12 mouse cellular contexts compared by ENCODE assay signal in genomic region chr19:38820186-38820804, GRCm38 (mm10). TPM values are rescaled to one million over a fixed set of nuclear protein-coding genes. Genes with fewer than 3 reads are reported as not detected.
DNase-seq lines count a peak whose midpoint lies in the region; ATAC-seq and TF ChIP-seq lines count a peak whose summit lies in the region.
"Had no signal": no experiment of that assay in that cellular context is flagged by ENCODE, and none has a peak within 500 bp of the region (broad histone marks: within the 10 kb centered on the region; RNA-seq: fewer than 3 reads in every experiment).

No protein-coding gene starts in this region.

- no peak for TF ChIP-seq CTCF in liver, postnatal 0 days (IDR thresholded peaks at IDR 0.05; ENCODE audit: low read depth)

- peaks cover 8% of the 10 kb centered on the region for H3K4me1 ChIP-seq in heart, embryonic 12.5 days (replicated peaks)
- H3K4me1 ChIP-seq in liver, postnatal 0 days (ENCODE audit: insufficient read depth), result peaks cover 14% of the 10 kb centered on the region

- intact Hi-C loops in heart, postnatal 25 days (cut with DNase I), result no loop called here

- peak overlapping the region; percentile 14; the same call in 1 of the 2 replicates for H3K27ac ChIP-seq in heart, embryonic 12.5 days (ENCODE audit: poor library complexity, severe bottlenecking)
- peak overlapping the region; percentile 78 for H3K27ac ChIP-seq in liver, postnatal 0 days (ENCODE audit: low read depth)

- TF ChIP-seq EP300 in liver, postnatal 0 days (IDR thresholded peaks at IDR 0.05; ENCODE audit: low read depth), result peak; percentile 93

- DNase-seq in heart, postnatal 25 days (ENCODE audit: low spot score), result no peak
- DNase-seq in adipocyte (ENCODE audit: low spot score), result peak; percentile 31
- DNase-seq in liver, postnatal 0 days, result peak; percentile 31
- DNase-seq in lung, adult 18-20 months, result no peak
- DNase-seq in right cerebral cortex, adult 2 months (ENCODE audit: low spot score in 2 of 2), result no peak
- DNase-seq: gastrocnemius, postnatal 14 days; lung, postnatal 14 days; right cerebral cortex, postnatal 14 days had no signal

- peaks cover 9% of the 10 kb centered on the region for H3K36me3 ChIP-seq in heart, embryonic 12.5 days
- no peaks in the 10 kb centered on the region for H3K36me3 ChIP-seq in liver, postnatal 0 days (replicated peaks; ENCODE audit: insufficient read depth, low read length)

- no peak overlapping the region for H3K9ac ChIP-seq in heart, embryonic 12.5 days
- peak overlapping the region; percentile 42; the same call in 1 of the 2 replicates for H3K9ac ChIP-seq in liver, postnatal 0 days (replicated peaks)

- H3K27me3 ChIP-seq in heart, embryonic 12.5 days (replicated peaks), result no peaks in the 10 kb centered on the region
- H3K27me3 ChIP-seq in liver, postnatal 0 days (ENCODE audit: insufficient read depth, low read length), result no peaks in the 10 kb centered on the region
- H3K27me3 ChIP-seq: forebrain, embryonic 12.5 days; hindbrain, embryonic 12.5 days had no signal

- WGBS in heart, embryonic 12.5 days, result 50% methylated on average over 4 of the region's 4 CpGs
- 46% methylated on average over 4 of the region's 4 CpGs for WGBS in liver, postnatal 0 days (ENCODE audit: insufficient replicate concordance)

- no peak overlapping the region for H3K4me2 ChIP-seq in heart, embryonic 12.5 days
- H3K4me2 ChIP-seq in liver, postnatal 0 days (ENCODE audit: low read depth, low read length), result peak overlapping the region; percentile 89

- no peak overlapping the region for H3K4me3 ChIP-seq in heart, embryonic 12.5 days
- H3K4me3 ChIP-seq in liver, postnatal 0 days (ENCODE audit: low read depth, low read length), result peak overlapping the region; percentile 67

- H3K9me3 ChIP-seq in heart, embryonic 12.5 days (replicated peaks), result no peaks in the 10 kb centered on the region
- no peaks in the 10 kb centered on the region for H3K9me3 ChIP-seq in liver, postnatal 0 days (ENCODE audit: low read length)
- H3K9me3 ChIP-seq: forebrain, embryonic 12.5 days; hindbrain, embryonic 12.5 days had no signal

- peak; percentile 81 for ATAC-seq in heart, embryonic 12.5 days (ENCODE audit: insufficient number of reproducible peaks, low FRiP score)
- peak; percentile 80 for ATAC-seq in erythroblast, adult 5-6 weeks (replicated peaks; ENCODE audit: low FRiP score, poor library complexity, severe bottlenecking)
- ATAC-seq in liver, postnatal 0 days, result peak; percentile 78

RNA-seq across cellular contexts. Expression of gene Noc3l, which starts 1.3 kb away (rescaled TPM):
- 5.7 and 6.0 TPM in 2 replicates for polyA plus RNA-seq in heart, embryonic 12.5 days (2016; fragmentation: Nextera tagmentation; extraction: Ambion mirVana)
- total RNA-seq in heart, postnatal 25 days (2021), result 1 to 10 TPM; 6.1 to 6.7 TPM
- 1.3 and 3.1 TPM in 2 replicates for total RNA-seq in erythroblast, adult 5-6 weeks (2015; ENCODE audit: low replicate concordance)
- total RNA-seq in erythroblast, adult 5-6 weeks (2017; ENCODE audit: low replicate concordance), result 3.3 and 4.7 TPM in 2 replicates
- 1.4 and 1.8 TPM in 2 replicates for polyA plus RNA-seq in liver, postnatal 0 days (2015; fragmentation: Nextera tagmentation; extraction: Ambion mirVana)

RNA-seq across cellular contexts. Expression of gene Tbc1d12, which starts 16.1 kb away (rescaled TPM):
- 2.3 and 3.1 TPM in 2 replicates for polyA plus RNA-seq in heart, embryonic 12.5 days (2016; fragmentation: Nextera tagmentation; extraction: Ambion mirVana)
- total RNA-seq in heart, postnatal 25 days (2021), result 1 to 10 TPM; 5.9 to 6.7 TPM
- total RNA-seq in erythroblast, adult 5-6 weeks (2015; ENCODE audit: low replicate concordance), result 0.42 and 2.1 TPM in 2 replicates
- total RNA-seq in erythroblast, adult 5-6 weeks (2017; ENCODE audit: low replicate concordance), result 1.4 and 2.4 TPM in 2 replicates
- 1.0 and 1.2 TPM in 2 replicates for polyA plus RNA-seq in liver, postnatal 0 days (2015; fragmentation: Nextera tagmentation; extraction: Ambion mirVana)

Comparison
In these comparisons a context has a peak if more than half of its experiments do, and no peak if none do; other contexts are left out.
1. DNase-seq: peak in adipocyte (single experiment) and liver, postnatal 0 days (single experiment); none in heart, postnatal 25 days (single experiment), lung, adult 18-20 months (0 of 2) and right cerebral cortex, adult 2 months (0 of 2).
2. Peak in every context shown above with its lines, with median percentiles within 50 percentile points of each other: ATAC-seq.